Mouse (Mus musculus): ENCODE data around the gene Cmklr1.
"Not testable (repeated sequence)": the region's sequence is repeated elsewhere in the genome, so short reads cannot be mapped to it uniquely, and the experiment has no call there.

Gene Cmklr1

DNA sequence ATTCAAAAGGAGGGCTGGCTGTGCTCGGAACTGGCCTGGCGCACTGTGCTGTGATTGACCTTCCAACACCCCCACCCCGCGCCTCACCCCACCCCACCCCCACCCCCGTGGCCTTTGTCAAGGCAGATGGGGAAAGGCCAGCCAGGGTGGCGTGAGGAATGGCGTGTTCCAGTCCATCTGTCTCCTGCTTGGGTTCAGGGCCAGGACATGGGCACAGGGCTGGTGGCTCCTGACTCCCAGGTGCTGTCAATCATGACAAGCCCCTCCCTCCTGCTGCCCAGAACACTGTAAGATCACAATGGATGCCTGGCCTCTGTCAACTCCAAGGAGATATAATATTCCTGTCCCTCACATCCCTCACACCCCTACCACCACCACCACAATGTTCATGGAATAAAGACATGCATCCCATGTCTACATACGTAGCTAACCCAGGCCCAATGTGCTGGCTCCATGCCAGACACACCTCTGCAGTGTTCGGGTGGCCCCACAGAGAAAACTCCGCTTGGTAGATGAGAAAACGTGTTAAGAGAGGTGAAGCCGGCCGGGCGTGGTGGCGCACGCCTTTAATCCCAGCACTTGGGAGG, 30.0 kb downstream of the Cmklr1 start:
- no peak for DNase-seq (ENCODE audit: low spot score)

DNA sequence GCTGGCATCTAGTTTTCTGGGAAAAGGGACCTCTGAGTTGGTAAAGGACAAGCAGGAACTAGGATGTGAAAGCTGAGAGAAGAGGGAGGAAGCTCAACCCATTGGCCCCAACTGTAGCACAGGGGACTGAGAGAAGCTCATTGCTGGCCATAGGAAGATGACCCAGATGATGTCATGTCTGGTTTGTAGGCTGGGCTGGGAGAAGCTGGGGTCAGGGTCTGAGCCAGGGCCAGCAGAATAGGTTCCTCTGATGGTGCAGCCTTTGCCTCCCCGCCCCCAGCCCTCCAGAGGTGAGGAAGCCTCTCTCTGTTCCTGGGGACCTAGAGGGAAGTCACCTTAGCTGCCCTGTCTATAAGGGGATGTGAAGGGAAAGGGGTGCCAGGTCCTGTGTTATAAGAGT, 31.1 kb downstream of the Cmklr1 start:
- DNase-seq (ENCODE audit: low spot score) = no peak

DNA sequence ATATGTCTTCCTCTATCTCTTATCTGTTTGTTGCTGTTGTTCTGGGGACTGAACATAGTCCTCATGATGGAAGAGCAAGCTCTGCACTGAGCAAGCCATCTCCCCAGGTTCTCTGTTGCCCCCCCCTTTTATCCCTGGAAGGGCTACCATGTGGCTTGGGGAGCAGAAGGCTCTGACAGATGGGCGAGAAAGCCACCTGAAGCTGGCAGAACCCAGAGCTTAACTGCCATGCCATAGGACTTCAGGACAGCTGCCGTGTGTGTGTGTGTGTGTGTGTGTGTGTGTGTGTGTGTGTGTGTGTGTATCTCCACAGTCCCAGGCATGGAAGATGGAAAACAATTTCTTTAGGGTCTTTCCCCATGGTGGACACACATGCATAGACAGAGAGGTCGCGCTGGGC, 31.5 kb downstream of the Cmklr1 start:
- no peak for DNase-seq (ENCODE audit: low spot score)

- no peak for DNase-seq (ENCODE audit: low spot score)
Measured at GRCm38 (mm10) chr5:113611771-113612233, 38.4 kb downstream of the Cmklr1 start.

DNA sequence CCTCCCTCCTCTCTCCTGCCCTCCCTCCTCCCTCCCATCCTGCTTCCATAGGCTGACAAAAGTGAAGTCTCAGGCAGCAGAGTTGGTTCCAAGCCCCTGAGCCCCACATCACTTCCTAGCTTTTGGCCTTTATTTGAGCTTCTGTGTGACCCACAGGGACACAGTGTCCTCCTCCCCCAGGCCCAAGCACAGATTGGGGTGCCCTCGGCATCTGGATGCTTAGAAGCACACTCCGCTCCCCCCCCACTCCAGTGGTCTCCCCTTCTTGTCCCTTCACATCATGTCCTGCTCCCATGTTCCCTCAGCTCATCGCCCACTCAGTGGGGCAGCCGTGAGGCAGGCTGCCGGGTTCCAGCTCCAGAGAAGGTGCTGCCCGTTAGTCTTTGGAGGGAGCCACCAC, 39.1 kb downstream of the Cmklr1 start:
- no peak for DNase-seq (ENCODE audit: low spot score)

DNA sequence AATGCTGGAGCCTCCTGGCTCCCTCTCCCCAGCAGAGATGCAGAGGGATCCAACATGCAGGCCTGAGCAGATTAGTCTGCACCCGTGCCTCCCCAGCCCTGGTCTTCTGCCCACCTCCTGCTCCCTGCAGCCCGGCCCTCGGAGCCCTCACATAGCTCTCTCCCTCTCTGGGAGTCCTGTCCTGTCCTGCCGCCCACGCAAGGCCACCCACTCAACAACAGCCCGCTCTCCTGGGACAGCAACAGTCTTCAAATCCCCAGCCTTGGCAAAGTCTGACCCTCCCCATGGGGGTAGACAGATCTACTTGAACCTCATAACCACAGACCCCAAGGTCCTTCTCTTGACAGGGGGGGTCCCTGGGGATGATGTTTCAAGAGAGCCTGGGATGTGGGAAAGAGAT, 39.7 kb downstream of the Cmklr1 start:
- no peak for DNase-seq (ENCODE audit: low spot score)

DNA sequence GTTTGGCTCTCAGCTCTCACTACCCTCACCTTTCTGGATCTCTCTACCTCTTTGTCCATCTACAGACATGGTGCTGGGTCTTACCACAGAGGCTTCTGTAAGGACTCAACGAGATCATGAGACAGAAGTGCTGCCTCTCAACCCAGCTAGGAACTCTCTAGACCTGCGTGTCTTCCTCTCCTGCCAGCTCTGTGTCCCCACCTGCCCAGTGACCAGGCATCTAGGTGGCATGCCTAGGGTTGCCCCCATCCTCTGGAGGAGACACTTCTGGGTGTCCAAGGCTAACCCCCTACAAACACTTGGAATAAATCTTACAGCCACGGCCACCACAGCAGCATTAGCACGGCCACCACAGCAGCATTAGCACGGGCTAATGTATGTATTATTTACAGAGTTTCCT, 40.3 kb downstream of the Cmklr1 start:
- no peak for DNase-seq (ENCODE audit: low spot score)

- no peak for DNase-seq (ENCODE audit: low spot score)
Measured at GRCm38 (mm10) chr5:113608511-113608910, 41.7 kb downstream of the Cmklr1 start.

DNA sequence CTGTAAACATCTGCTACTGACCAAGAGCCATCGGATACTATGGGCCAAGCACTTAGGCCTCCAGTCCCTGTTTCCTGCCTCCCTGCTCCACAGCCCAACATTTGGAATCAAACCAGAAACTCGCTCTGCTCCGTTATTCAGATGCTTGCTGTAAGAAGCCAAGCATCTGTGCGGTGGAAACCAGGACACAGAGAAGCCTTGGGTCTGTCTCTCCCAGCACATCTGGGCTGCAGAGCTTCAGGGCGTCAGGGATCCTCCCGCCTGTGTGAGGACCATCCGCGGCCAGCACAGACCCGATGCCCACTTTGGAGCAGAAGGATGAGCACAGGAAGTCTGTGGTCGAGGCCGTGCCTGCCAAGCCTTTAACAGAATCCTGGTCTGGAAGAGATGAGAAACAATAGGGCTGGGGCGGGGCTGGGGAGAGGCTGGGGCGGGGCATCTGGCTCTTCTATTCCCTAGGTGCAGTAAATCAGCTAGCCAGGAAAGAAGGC, 42.2 kb downstream of the Cmklr1 start:
- no peak for DNase-seq (ENCODE audit: low spot score)

- no peak for DNase-seq (ENCODE audit: low spot score)
Measured at GRCm38 (mm10) chr5:113606961-113607785, 43.1 kb downstream of the Cmklr1 start.

DNA sequence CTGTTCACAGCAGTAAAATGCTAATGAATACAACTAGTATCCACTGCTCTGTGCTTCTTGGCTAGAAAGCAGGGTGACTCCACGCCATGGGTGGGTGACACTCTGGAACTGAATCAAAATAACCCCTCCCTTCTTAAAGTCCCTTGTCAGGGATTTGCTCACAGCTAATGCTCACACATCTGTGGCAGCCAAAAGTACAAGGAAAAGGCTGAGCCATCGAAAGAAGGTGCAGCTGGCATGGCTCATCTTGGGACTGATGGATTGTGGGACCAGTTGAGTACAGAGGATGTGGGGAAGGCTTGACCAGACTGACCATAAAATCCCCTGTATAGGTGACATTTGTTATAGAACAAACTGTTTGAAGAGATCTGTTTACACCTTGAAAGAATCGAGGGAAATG, 44.1 kb downstream of the Cmklr1 start:
- DNase-seq (ENCODE audit: low spot score) = no peak

DNA sequence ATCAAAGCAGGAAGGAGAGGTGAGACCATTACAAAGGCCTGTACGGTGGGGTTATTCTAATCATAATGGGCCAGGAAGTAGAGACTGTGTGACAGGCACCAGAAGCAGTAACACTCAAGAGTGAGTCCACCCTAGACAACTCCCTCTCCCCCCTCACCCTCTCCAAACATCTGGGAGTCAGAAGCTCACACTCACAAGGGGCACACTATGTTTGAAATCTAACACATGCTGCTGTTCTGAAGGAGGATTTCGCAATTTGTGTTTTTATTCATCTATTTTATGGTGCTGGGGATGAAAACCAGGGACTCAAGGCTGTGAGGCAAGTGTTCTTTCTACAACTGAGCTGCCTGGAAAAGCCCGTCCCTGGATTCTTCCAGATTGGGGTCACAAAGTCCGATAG, 45.5 kb downstream of the Cmklr1 start:
- DNase-seq (ENCODE audit: low spot score) = no peak

- DNase-seq (ENCODE audit: low spot score) = no peak
Measured at GRCm38 (mm10) chr5:113603471-113603870, 46.8 kb downstream of the Cmklr1 start.

DNA sequence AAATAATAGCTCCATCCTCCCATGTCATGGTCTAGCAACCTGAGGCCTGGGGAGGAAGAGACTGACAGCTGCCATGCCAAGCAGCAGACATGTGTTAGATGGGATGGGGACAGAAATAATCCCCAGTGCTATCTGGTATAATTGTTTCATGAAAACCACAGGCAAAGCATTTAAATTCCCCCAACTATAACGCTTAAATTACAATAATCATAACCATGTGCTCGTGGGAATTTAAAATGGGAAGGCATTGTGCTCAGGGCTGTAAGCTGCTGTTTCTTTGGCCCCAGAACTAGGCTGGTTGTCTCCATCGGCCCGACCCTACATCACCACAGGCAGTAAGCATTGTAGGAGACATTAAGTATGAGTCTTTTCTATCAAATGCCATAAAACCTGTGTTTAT, 49.4 kb downstream of the Cmklr1 start:
- DNase-seq (ENCODE audit: low spot score) = no peak

GRCm38 (mm10) chr5:113600181-113600580, 50.0 kb downstream of the Cmklr1 start:
- no peak for DNase-seq (ENCODE audit: low spot score)

DNA sequence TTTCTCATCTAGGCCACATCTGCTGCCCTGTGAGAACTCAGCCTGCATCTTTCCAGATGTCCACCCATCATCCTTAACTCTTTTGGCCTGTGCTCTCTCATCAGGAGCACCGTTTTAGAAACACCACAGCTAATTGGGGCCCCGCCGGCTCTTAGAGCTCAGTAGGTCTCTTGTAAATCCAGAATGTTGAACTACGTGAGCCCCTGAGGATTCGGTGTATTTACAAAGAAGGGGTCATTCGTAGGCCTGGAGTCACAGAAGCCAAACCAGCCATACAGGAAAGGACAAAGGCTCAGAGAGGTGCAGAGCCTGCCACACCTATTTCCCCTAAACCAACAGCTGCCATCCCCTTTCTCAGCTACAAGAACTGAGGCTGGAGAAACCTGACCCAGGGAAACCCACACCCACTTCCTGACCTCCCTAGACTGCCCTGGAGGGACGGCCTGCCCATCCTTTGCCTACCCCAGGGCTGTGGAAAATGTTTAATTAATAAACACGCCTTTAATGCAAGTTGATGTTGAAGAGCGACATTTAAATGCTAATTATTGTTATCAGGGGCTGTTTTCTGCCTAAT, 53.4 kb downstream of the Cmklr1 start:
- DNase-seq (ENCODE audit: low spot score) = no peak

DNA sequence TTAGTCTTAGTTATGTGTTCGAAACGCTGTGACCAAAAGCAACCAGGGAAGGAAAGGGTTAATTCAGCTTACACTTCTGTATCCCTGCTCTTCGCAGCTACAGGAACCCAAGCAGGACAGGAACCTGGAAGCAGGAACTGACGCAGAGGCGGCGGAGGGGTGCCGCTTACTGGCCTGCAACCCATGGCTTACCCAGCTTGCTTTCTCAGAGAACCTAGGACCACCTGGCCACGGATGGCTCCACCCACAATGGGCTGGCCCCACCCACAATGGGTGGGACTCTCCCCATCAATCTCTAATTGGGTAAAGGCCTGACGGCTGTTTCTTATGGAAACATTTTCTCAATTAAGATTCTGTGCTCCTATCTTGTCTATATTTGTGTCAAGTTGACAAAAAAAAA, 54.0 kb downstream of the Cmklr1 start:
- no peak for DNase-seq (ENCODE audit: low spot score)

DNA sequence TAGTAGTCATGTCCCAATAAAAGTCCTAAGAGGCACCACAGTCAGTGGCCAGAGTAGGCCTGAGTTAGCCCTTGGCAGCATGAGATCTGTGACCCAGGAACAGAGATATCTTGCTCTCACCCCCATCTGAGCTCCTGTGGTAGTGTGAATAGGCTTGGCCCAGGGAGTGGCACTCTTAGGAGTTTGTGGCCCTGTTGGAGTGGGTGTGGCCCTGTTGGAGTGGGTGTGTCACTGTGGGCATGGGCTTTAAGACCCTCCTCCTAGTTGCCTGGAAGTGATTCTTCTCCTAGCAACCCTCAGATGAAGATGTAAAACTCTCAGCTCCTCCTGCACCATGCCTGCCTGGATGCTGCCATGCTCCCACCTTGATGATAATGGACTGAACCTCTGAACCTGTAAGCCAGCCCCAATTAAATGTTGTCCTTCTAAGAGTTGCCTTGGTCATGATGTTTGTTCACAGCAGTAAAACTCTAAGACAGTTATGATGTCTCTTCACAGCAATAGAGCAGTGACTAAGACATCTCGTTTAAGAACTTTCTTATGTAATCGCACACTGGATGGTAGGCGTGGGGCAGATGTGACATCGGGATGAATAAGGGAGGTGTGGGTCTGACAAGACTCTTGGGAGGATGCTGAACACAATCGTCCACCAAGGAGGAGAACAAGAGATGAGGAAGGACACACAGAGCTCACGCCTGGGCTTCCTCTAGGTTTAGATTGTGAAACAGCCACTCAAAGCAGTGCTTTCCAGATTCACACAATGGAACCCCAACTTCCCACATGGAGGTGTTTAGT, 56.1 kb downstream of the Cmklr1 start:
- no peak for DNase-seq (ENCODE audit: low spot score)

- no peak for DNase-seq (ENCODE audit: low spot score)
Measured at GRCm38 (mm10) chr5:113591751-113592230, 58.4 kb downstream of the Cmklr1 start.

DNA sequence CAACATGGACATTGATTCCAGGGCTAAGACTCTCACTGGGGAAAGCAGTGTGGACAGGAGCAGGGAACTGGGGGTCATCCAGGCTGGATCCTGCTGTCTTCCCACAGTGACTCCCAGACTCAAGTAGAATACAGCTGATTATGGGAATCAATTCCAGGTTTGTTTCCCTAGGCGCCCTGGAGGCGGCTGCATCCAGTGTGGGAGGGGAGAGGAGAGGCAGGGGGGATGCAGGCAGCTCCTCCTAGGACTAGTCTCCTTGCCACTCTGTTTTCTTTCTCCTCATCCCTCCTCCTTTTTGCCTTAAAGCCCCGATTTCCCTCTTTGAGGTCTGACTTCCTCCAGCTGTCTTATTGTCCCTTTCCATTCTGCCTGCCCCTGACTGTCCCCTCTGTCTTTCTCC, 59.1 kb downstream of the Cmklr1 start:
- no peak for DNase-seq (ENCODE audit: low spot score)

- DNase-seq (ENCODE audit: low spot score) = no peak
Measured at GRCm38 (mm10) chr5:113590010-113590640, 60.1 kb downstream of the Cmklr1 start.

DNA sequence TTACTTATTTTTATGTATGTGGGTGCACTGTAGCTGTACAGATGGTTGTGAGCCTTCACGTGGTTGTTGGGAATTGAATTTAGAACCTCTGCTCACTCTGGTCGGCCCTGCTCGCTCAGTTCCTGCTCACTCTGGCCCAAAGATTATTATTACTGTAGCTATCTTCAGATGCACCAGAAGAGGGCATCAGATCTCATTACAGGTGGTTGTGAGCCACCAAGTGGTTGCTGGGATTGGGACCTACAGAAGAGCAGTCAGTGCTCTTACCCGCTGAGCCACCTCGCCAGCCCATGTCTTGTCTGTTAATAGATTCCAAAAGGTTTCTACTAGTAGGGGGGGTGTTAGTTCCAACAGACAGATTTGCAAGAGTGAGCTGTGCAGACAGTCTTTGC, 63.8 kb downstream of the Cmklr1 start:
- not testable (repeated sequence) for DNase-seq (ENCODE audit: low spot score)
